21 mouse cellular contexts compared by ENCODE assay signal in genomic region chr6:12082531-12083216, GRCm38 (mm10).
DNase-seq lines count a peak whose midpoint lies in the region; ATAC-seq lines count a peak whose summit lies in the region.
"Had no signal": no experiment of that assay in that cellular context is flagged by ENCODE, and none has a peak within 500 bp of the region (broad histone marks: within the 10 kb centered on the region; RNA-seq: fewer than 3 reads in every experiment).

No protein-coding gene starts in this region.

- peak; percentile 24 for DNase-seq in kidney, adult 11 months
- no peak for DNase-seq in lung, postnatal 4 days
- peak; percentile 50 for DNase-seq in yolk sac, embryonic 10.5 days (ENCODE audit: low spot score)
- DNase-seq: adrenal gland, postnatal 14 days; cerebellum, adult 18-20 months; heart, adult 2 months; lung, postnatal 36 days; right cerebral cortex, adult 18-20 months; spleen, adult 18-20 months; thymus, postnatal 25 days had no signal

- no peaks in the 10 kb centered on the region for H3K4me1 ChIP-seq in kidney, embryonic 14.5 days (ENCODE audit: control insufficient read depth, insufficient read depth, low read length)
- H3K4me1 ChIP-seq in lung, embryonic 16.5 days (replicated peaks; ENCODE audit: control insufficient read depth, insufficient read depth, low read length): peaks cover 9% of the 10 kb centered on the region
- H3K4me1 ChIP-seq: heart, embryonic 15.5 days; liver, embryonic 12.5 days; midbrain, embryonic 12.5 days; stomach, embryonic 15.5 days had no signal

- no peak overlapping the region for H3K9ac ChIP-seq in kidney, embryonic 14.5 days (ENCODE audit: low read depth, low read length)
- no peak overlapping the region for H3K9ac ChIP-seq in lung, embryonic 16.5 days (ENCODE audit: low read length)
- H3K9ac ChIP-seq: heart, embryonic 15.5 days; liver, embryonic 12.5 days; midbrain, embryonic 12.5 days; stomach, embryonic 15.5 days had no signal

- no peaks in the 10 kb centered on the region for H3K9me3 ChIP-seq in kidney, embryonic 14.5 days (ENCODE audit: control insufficient read depth, low read length)
- no peaks in the 10 kb centered on the region for H3K9me3 ChIP-seq in lung, embryonic 16.5 days (ENCODE audit: control insufficient read depth, low read length)
- H3K9me3 ChIP-seq: heart, embryonic 15.5 days; liver, embryonic 12.5 days; midbrain, embryonic 12.5 days; stomach, embryonic 15.5 days had no signal

- no peaks in the 10 kb centered on the region for H3K27me3 ChIP-seq in kidney, embryonic 14.5 days (ENCODE audit: control insufficient read depth, insufficient read depth, low read length)
- H3K27me3 ChIP-seq in lung, embryonic 16.5 days (ENCODE audit: control insufficient read depth, insufficient read depth, low read depth, low read length): no peaks in the 10 kb centered on the region
- H3K27me3 ChIP-seq: heart, embryonic 15.5 days; liver, embryonic 12.5 days; midbrain, embryonic 12.5 days; Patski; stomach, embryonic 15.5 days had no signal

- WGBS in kidney, embryonic 14.5 days: 81% methylated on average over 6 of the region's 6 CpGs
- 45% methylated on average over 6 of the region's 6 CpGs for WGBS in lung, embryonic 16.5 days

- H3K27ac ChIP-seq in kidney, embryonic 14.5 days (ENCODE audit: low read depth, low read length): no peak overlapping the region
- H3K27ac ChIP-seq in lung, embryonic 16.5 days (ENCODE audit: low read length): peak overlapping the region; percentile 88
- H3K27ac ChIP-seq: heart, adult 2 months; heart, embryonic 15.5 days; hindbrain, postnatal 0 days; liver, embryonic 12.5 days; midbrain, embryonic 12.5 days had no signal

- H3K4me2 ChIP-seq in kidney, embryonic 14.5 days (replicated peaks; ENCODE audit: low read depth, low read length): no peak overlapping the region
- no peak overlapping the region for H3K4me2 ChIP-seq in lung, embryonic 16.5 days (ENCODE audit: low read depth, low read length)
- H3K4me2 ChIP-seq: heart, embryonic 15.5 days; liver, embryonic 12.5 days; midbrain, embryonic 12.5 days; stomach, embryonic 15.5 days had no signal

- no peak overlapping the region for H3K4me3 ChIP-seq in kidney, embryonic 14.5 days (ENCODE audit: low read length)
- no peak overlapping the region for H3K4me3 ChIP-seq in lung, embryonic 16.5 days (ENCODE audit: low read length)
- H3K4me3 ChIP-seq: heart, adult 2 months; heart, embryonic 15.5 days; liver, embryonic 12.5 days; midbrain, embryonic 12.5 days; stomach, embryonic 15.5 days had no signal

- ATAC-seq in kidney, embryonic 14.5 days (ENCODE audit: low FRiP score, low TSS enrichment): no peak
- ATAC-seq in lung, embryonic 16.5 days (ENCODE audit: low read depth): peak; percentile 86
- ATAC-seq in granulocyte monocyte progenitor cell, adult 5-6 weeks (replicated peaks; ENCODE audit: poor library complexity, severe bottlenecking): peak; percentile 31; the same call in 1 of the 2 replicates
- ATAC-seq in erythroblast, adult 5-6 weeks (replicated peaks; ENCODE audit: low FRiP score, poor library complexity, severe bottlenecking): no peak
- ATAC-seq: forebrain, embryonic 16.5 days; hindbrain, postnatal 0 days; liver, embryonic 12.5 days had no signal

- H3K36me3 ChIP-seq in kidney, embryonic 14.5 days (ENCODE audit: control insufficient read depth, insufficient read depth, low read length): no peaks in the 10 kb centered on the region; the same call in 1 of the 2 replicates
- peaks cover 4% of the 10 kb centered on the region; the same call in 1 of the 2 replicates for H3K36me3 ChIP-seq in lung, embryonic 16.5 days (ENCODE audit: control insufficient read depth, insufficient read depth, low read length)
- H3K36me3 ChIP-seq: stomach, embryonic 15.5 days had no signal

Comparison
In these comparisons a context has a peak if more than half of its experiments do, and no peak if none do; other contexts are left out.
1. DNase-seq: peak in kidney, adult 11 months (single experiment) and yolk sac, embryonic 10.5 days (single experiment); none in lung, postnatal 4 days (0 of 2).
2. ATAC-seq: peak in lung, embryonic 16.5 days (single experiment) and granulocyte monocyte progenitor cell, adult 5-6 weeks (single experiment); none in kidney, embryonic 14.5 days (single experiment) and erythroblast, adult 5-6 weeks (single experiment).